Mouse (Mus musculus): ENCODE data around the gene Tph1. TPM values are rescaled to one million over a fixed set of nuclear protein-coding genes. Genes with fewer than 3 reads are reported as not detected.

The Tph1 gene
- polyA plus RNA-seq, 1 experiment: 0.66 TPM

- no peak for DNase-seq (ENCODE audit: low read depth)
These were observed 23.8 kb downstream of the Tph1 start for GRCm38 (mm10) chr7:46648431-46649140.

DNA sequence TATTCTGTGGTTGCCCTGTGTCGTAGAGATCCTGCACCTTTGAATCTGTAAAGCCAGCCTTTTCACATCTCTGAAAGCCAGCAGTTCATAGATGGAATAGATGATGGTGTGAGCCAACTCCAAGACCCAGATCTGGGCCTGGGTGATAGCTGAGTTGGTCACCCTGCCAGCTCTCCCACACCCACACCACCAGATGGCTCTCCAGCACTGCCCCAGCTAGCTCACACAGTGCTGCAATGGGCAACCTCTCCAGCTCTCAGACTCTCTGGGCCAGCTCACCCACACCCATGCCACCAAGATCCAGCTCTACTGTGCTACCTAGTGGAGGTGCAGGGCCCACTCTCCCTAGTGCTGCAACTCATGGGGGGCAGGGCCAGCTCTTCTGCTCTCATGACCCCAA, 29.2 kb downstream of the Tph1 start:
- DNase-seq (ENCODE audit: low read depth): no peak

DNA sequence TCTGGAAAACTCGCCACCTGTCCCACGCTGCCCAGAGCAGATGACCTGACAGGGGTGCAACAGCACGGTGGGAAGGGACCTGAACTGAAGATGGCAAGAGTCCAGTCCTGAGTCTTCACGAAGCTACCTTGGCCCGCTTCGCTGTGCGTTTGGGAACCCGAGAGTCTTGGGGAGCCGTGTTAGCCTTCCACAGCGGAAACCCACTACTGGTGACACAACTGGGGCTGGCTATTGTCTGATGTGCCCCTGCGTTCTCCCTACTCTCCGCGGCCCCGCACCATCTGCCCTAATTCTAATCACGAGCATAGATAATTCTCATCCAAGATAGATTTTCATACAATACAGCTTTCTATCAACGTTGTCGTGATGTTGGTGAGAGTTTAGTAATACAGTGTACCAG, 32.3 kb downstream of the Tph1 start:
- DNase-seq (ENCODE audit: low read depth): no peak

- DNase-seq (ENCODE audit: low read depth): peak; percentile 23
These were observed 32.7 kb downstream of the Tph1 start, which contains the start of gene Sergef for GRCm38 (mm10) chr7:46639692-46640031. TSS of gene Sergef (minus strand) at chr7:46639807.

- no peak for DNase-seq (ENCODE audit: low read depth)
These were observed 33.2 kb downstream of the Tph1 start for GRCm38 (mm10) chr7:46638889-46639691.

- DNase-seq (ENCODE audit: low read depth): no peak
These were observed 43.9 kb downstream of the Tph1 start for GRCm38 (mm10) chr7:46628375-46628975.

- no peak for DNase-seq (ENCODE audit: low read depth)
These were observed 48.4 kb downstream of the Tph1 start for GRCm38 (mm10) chr7:46623979-46624378.

GRCm38 (mm10) chr7:46618416-46619110, 53.8 kb downstream of the Tph1 start:
- no peak for DNase-seq (ENCODE audit: low read depth)

GRCm38 (mm10) chr7:46616429-46617005, 55.8 kb downstream of the Tph1 start:
- peak; percentile 49 for DNase-seq (ENCODE audit: low read depth)

DNA sequence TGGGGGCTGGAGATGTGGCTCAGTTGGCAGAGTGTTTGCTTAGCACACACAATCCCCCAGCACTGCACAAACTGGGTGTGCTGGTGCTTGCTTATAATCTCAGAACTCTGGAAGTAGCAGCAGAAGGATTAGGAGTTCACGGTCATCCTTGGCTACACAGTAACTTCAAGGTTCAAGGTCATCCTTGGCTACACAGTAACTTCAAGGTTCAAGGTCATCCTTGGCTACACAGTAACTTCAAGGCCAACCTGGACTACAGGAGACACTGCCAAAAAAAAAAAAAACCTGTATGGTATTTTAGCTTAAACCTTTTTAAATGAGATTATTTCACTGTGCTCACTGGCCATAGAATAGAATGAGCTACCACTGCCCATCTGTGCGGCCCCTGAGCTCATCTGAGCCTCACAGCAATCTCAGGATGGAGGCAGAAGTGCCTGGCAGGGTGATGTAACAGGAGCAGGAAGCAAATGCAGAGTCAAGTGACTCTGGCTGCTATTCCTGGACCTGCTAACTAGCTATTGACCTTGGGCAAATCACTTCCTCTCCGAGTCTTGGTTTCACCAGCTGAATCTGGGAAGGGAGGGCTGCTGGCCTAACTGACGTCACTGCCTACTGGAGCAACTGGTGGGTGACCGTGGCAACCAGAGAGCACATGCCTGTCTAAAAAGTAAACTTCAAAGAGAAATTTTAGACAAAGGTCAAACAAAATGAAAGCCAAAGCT, 56.9 kb downstream of the Tph1 start:
- no peak for DNase-seq (ENCODE audit: low read depth)

DNA sequence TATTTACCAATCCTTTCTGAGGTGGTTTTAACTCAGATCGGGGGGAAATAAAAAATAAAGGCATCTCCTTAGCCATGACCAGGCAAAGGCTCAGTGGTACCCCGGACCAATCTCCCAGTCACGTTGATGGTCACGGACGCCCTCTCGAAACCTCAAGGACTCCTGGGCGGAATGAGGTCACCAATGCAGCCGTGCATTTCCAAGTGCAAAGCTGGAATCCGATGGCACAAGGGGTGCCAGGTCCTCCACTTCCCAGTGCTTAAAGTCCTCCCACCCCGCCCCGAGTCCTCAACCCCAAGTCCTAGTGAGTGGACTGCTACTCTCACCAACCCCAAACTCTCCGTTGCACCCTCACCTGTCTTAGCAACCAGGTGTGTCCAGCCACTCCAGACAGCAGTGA, 58.1 kb downstream of the Tph1 start:
- DNase-seq (ENCODE audit: low read depth): no peak

GRCm38 (mm10) chr7:46613091-46613490, 59.2 kb downstream of the Tph1 start:
- DNase-seq (ENCODE audit: low read depth): no peak

DNA sequence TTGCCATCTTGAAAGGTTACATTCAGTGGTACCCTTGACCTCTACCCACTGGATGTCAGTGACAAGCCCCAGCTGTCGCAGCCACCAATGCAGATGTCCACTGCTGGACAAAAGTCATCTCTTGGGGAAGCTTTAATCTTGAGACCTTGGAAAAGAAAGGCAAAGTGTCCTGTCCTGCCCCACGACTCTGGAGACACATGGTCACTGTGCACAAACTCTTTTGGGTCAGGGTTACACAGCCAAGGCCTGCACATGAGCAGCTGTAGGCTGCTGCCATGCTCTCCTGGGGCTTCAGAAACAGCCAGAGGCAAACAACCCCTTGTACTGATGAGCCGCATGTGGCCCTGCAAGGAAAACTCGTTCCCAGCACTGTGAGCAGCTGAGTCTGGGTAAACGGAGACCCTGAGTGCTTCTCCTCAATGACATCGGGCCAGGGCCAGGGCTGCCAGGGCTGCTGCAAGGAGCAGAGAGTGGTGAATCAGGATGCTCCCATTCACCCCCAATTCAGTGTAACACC, 59.9 kb downstream of the Tph1 start:
- no peak for DNase-seq (ENCODE audit: low read depth)

DNA sequence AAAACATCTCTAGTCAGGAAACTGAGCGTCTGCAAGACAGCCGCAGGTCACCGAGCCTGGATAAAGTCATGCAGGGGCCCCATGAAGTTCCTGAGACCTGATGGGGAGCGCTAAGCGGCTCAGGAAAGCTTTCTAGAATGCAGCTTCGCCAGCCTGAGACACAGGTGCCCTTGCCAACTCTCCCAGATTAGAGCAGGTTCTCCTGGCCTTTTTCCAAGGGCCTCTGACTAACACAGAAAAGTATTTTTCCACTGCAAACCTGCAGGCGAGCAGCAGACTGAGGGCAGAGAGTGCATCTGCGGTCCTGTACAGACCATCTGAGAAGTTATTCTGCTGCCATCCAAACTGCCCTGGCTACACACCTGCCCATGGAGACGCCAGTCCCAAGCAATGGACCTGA, 60.4 kb downstream of the Tph1 start:
- no peak for DNase-seq (ENCODE audit: low read depth)

GRCm38 (mm10) chr7:46609317-46609716, 63.0 kb downstream of the Tph1 start:
- no peak for DNase-seq (ENCODE audit: low read depth)

DNA sequence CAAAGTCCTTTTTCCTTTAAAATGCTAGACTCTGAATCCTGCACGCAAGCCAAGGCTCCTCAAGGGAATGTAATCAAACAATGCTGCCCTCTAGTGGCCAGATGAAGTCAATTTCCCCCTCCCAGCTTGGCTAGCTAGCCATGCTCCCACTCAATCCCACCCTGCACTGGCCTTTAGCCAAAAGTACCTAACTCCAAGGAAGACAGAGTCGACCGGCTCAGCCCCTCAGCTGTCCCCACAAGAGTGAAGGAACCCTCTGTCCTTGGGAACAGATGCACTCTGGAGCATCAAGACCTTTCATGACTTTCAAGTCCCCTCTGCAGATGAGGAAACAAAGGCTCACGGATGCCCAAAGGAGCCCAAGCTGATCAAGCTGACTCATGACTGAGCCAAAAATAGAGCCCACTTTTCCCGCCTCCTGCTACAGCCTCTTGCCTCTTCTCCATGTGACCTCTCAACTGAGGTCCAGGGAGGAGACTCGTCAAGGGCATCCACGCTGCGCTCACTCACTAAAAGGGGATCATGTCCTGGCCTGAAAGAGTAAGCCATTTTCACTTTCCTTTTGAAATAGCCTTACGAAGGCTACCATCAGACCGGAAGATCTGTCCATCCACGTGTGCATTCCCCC, 64.8 kb downstream of the Tph1 start:
- no peak for DNase-seq (ENCODE audit: low read depth)

GRCm38 (mm10) chr7:46607031-46607426, 65.3 kb downstream of the Tph1 start:
- DNase-seq (ENCODE audit: low read depth): no peak

GRCm38 (mm10) chr7:46606391-46607030, 65.8 kb downstream of the Tph1 start:
- DNase-seq (ENCODE audit: low read depth): no peak

DNA sequence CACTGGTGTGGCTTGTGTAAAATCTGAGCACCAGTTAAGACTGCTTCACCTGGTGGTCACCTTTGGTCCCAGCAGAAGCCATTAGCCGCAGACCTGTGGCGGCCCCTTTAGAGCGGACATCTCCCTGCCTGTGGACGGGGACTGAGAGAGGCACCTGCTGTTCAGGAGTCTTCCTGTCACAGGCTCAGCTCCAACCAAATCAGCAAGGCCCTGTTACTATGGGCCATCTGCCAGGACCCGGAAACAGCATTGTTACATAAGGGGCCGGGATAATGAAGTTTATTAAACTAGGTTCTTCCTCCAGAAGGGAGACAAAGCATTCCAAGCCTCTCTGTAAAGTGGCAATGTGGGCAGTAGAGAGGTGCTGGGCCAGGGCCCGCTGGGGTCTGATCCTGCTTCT, 69.3 kb downstream of the Tph1 start:
- DNase-seq (ENCODE audit: low read depth): no peak

- DNase-seq (ENCODE audit: low read depth): no peak
These were observed 70.3 kb downstream of the Tph1 start for GRCm38 (mm10) chr7:46602079-46602478.

Measured in gonadal fat pad, adult 2 months (tissue).